Mouse (Mus musculus): ENCODE results near the gene Cog8. TPM values are rescaled to one million over a fixed set of nuclear protein-coding genes. Genes with fewer than 3 reads are reported as not detected.
A peak's percentile ranks its signal among the peaks of the same experiment; 100 is the strongest.

Cog8 gene
- polyA plus RNA-seq, 1 experiment from 2014 or later = 33.1 TPM

- DNase-seq (ENCODE audit: low spot score) (no peak), ATAC-seq (replicated peaks; ENCODE audit: low FRiP score, low read depth) (no peak)
- Histone ChIP-seq H3K9me3 (replicated peaks; ENCODE audit: low read length) (no peaks in the 10 kb centered on the region), H3K4me1 (replicated peaks; ENCODE audit: insufficient read depth, low read length) (no peaks in the 10 kb centered on the region), H3K27me3 (ENCODE audit: insufficient read depth, low read length) (no peaks in the 10 kb centered on the region), H3K4me2 (ENCODE audit: low read length) (no peak overlapping the region), H3K4me3 (replicated peaks; ENCODE audit: low read depth, low read length) (no peak overlapping the region), H3K36me3 (ENCODE audit: insufficient read depth, low read length) (peaks cover 59% of the 10 kb centered on the region), H3K9ac (ENCODE audit: low read depth, low read length) (no peak overlapping the region), H3K27ac (no peak overlapping the region)
- TF ChIP-seq CTCF (IDR thresholded peaks at IDR 0.05; ENCODE audit: low read depth) = no peak
- WGBS = 76% methylated on average over 4 of the region's 4 CpGs
Observed at GRCm38 (mm10) chr8:107073706-107074105, 17.2 kb upstream of the Cog8 start.

- ATAC-seq (replicated peaks; ENCODE audit: low FRiP score, low read depth) (peak; percentile 73; the same call in 1 of the 2 replicates), DNase-seq (ENCODE audit: low spot score) (peak; percentile 29)
- WGBS = 43% methylated on average over 17 of the region's 17 CpGs
- Histone ChIP-seq H3K36me3 (ENCODE audit: insufficient read depth, low read length) (peaks cover 10% of the 10 kb centered on the region; the same call in 1 of the 2 replicates), H3K27me3 (ENCODE audit: insufficient read depth, low read length) (no peaks in the 10 kb centered on the region), H3K27ac (peak within 1 kb of the TSS; percentile 68), H3K4me1 (replicated peaks; ENCODE audit: insufficient read depth, low read length) (no peaks in the 10 kb centered on the region), H3K9ac (ENCODE audit: low read depth, low read length) (no peak within 1 kb of the TSS), H3K4me2 (ENCODE audit: low read length) (no peak within 1 kb of the TSS), H3K4me3 (replicated peaks; ENCODE audit: low read depth, low read length) (no peak within 1 kb of the TSS), H3K9me3 (replicated peaks; ENCODE audit: low read length) (no peaks in the 10 kb centered on the region)
- TF ChIP-seq CTCF (IDR thresholded peaks at IDR 0.05; ENCODE audit: low read depth) = no peak
Observed at GRCm38 (mm10) chr8:107065511-107066496, 9.3 kb upstream of the Cog8 start, which contains the start of gene Tmed6. Gene Tmed6, minus strand, starts transcription at chr8:107065644.

- WGBS = 79% methylated on average over 1 of the region's 1 CpGs
- H3K9me3 ChIP-seq (replicated peaks; ENCODE audit: low read length) = no peaks in the 10 kb centered on the region
- DNase-seq (ENCODE audit: low spot score) = no peak
Observed at GRCm38 (mm10) chr8:107062613-107063012, 6.1 kb upstream of the Cog8 start.

GRCm38 (mm10) chr8:107056973-107057369, 482 bp upstream of the Cog8 start:
- peak overlapping the region; percentile 93 for H3K4me2 ChIP-seq (ENCODE audit: low read length)
- no peaks in the 10 kb centered on the region for H3K27me3 ChIP-seq (ENCODE audit: insufficient read depth, low read length)
- TF ChIP-seq CTCF (IDR thresholded peaks at IDR 0.05; ENCODE audit: low read depth) = peak; percentile 17; the same call in 1 of the 2 replicates
- peak overlapping the region; percentile 81 for H3K27ac ChIP-seq
- H3K4me1 ChIP-seq (replicated peaks; ENCODE audit: insufficient read depth, low read length) = peaks cover 17% of the 10 kb centered on the region; the same call in 1 of the 2 replicates
- DNase-seq (ENCODE audit: low spot score) (no peak), ATAC-seq (replicated peaks; ENCODE audit: low FRiP score, low read depth) (peak; percentile 80)
- WGBS = under 1% methylated on average over 33 of the region's 33 CpGs
- peak overlapping the region; percentile 81 for H3K9ac ChIP-seq (ENCODE audit: low read depth, low read length)
- peak overlapping the region; percentile 96 for H3K4me3 ChIP-seq (replicated peaks; ENCODE audit: low read depth, low read length)
- H3K9me3 ChIP-seq (replicated peaks; ENCODE audit: low read length) = no peaks in the 10 kb centered on the region
- H3K36me3 ChIP-seq (ENCODE audit: insufficient read depth, low read length) = peaks cover 13% of the 10 kb centered on the region

More at GRCm38 (mm10) chr8:107062613-107063012, 6.1 kb upstream of the Cog8 start:
- TF ChIP-seq CTCF (IDR thresholded peaks at IDR 0.05; ENCODE audit: low read depth) = no peak
- Histone ChIP-seq H3K9ac (ENCODE audit: low read depth, low read length) (no peak overlapping the region), H3K4me2 (ENCODE audit: low read length) (no peak overlapping the region), H3K4me1 (replicated peaks; ENCODE audit: insufficient read depth, low read length) (peaks cover 4% of the 10 kb centered on the region; the same call in 1 of the 2 replicates), H3K27ac (no peak overlapping the region), H3K27me3 (ENCODE audit: insufficient read depth, low read length) (no peaks in the 10 kb centered on the region), H3K4me3 (replicated peaks; ENCODE audit: low read depth, low read length) (no peak overlapping the region), H3K36me3 (ENCODE audit: insufficient read depth, low read length) (0 out of 2 replicates have a peak, but pooled peaks cover 4% of the 10 kb centered on the region)
- no peak for ATAC-seq (replicated peaks; ENCODE audit: low FRiP score, low read depth)

- Histone ChIP-seq H3K27ac (no peak overlapping the region), H3K4me3 (replicated peaks; ENCODE audit: low read depth, low read length) (no peak overlapping the region), H3K36me3 (ENCODE audit: insufficient read depth, low read length) (peaks cover 18% of the 10 kb centered on the region), H3K9ac (ENCODE audit: low read depth, low read length) (no peak overlapping the region), H3K9me3 (replicated peaks; ENCODE audit: low read length) (no peaks in the 10 kb centered on the region), H3K4me1 (replicated peaks; ENCODE audit: insufficient read depth, low read length) (0 out of 2 replicates have a peak, but pooled peaks cover 8% of the 10 kb centered on the region), H3K4me2 (ENCODE audit: low read length) (no peak overlapping the region), H3K27me3 (ENCODE audit: insufficient read depth, low read length) (no peaks in the 10 kb centered on the region)
- ATAC-seq (replicated peaks; ENCODE audit: low FRiP score, low read depth) (no peak), DNase-seq (ENCODE audit: low spot score) (no peak)
- 96% methylated on average over 8 of the region's 8 CpGs for WGBS
- no peak for TF ChIP-seq CTCF (IDR thresholded peaks at IDR 0.05; ENCODE audit: low read depth)
Observed at GRCm38 (mm10) chr8:107052046-107052445, 4.4 kb downstream of the Cog8 start.

- H3K4me3 ChIP-seq (replicated peaks; ENCODE audit: low read depth, low read length) = no peak overlapping the region
- H3K9me3 ChIP-seq (replicated peaks; ENCODE audit: low read length) = no peaks in the 10 kb centered on the region
- ATAC-seq (replicated peaks; ENCODE audit: low FRiP score, low read depth) (no peak), DNase-seq (ENCODE audit: low spot score) (no peak)
- H3K4me2 ChIP-seq (ENCODE audit: low read length) = peak overlapping the region; percentile 90; the same call in 1 of the 2 replicates
- no peak for TF ChIP-seq CTCF (IDR thresholded peaks at IDR 0.05; ENCODE audit: low read depth)
- no peak overlapping the region for H3K27ac ChIP-seq
- peaks cover 36% of the 10 kb centered on the region for H3K36me3 ChIP-seq (ENCODE audit: insufficient read depth, low read length)
- H3K9ac ChIP-seq (ENCODE audit: low read depth, low read length) = no peak overlapping the region
- WGBS = 90% methylated on average over 4 of the region's 4 CpGs
- H3K4me1 ChIP-seq (replicated peaks; ENCODE audit: insufficient read depth, low read length) = no peaks in the 10 kb centered on the region
- H3K27me3 ChIP-seq (ENCODE audit: insufficient read depth, low read length) = no peaks in the 10 kb centered on the region
Observed at GRCm38 (mm10) chr8:107049480-107049879, 7.0 kb downstream of the Cog8 start.
